Mouse (Mus musculus): ENCODE measurements around the gene Tbx21.

Tbx21 gene

DNA sequence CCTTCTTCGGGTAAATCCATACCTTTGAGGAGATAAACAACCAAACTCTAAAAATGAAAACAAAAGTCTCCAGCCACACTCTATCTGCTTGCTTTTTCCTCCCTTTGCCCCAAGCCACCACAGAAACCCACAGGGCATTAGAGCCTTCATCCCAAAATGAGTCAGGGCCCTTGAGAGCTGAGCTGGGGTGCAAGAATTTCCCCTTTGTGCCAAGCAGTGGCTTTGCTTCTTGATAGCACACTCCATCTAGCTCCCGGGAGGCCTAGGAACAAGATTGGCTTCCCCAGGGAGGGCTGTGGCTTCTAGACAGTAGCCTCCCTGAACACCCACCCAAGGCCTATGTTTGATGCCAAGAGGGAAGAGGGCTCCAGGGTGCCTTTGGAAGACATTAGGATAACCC lies 16.6 kb upstream of the Tbx21 start:
- no peak for DNase-seq (ENCODE audit: low spot score in 2 of 2)

DNA sequence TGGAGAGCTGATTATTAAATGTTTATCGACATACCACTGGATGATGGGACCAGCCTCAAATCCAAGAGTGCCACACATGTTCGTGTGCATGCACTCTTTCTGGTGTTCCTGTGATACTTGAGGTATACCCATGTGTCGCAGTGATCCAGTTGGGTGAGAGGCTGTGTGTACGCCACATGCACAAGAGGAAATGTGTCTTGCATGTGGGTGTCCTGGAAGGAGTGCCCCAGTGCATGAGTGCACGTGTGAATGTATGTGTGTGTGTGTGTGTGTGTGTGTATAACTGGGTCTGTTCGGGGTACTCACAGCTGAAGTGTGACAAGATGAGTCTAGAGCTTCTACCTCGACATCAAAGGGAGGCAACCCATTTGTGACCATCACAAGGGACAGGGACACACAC lies 15.2 kb upstream of the Tbx21 start:
- no peak for DNase-seq (ENCODE audit: low spot score in 2 of 2)

- no peak for DNase-seq (ENCODE audit: low spot score in 2 of 2)
Measured at GRCm38 (mm10) chr11:97128956-97129355, 13.8 kb upstream of the Tbx21 start.

DNA sequence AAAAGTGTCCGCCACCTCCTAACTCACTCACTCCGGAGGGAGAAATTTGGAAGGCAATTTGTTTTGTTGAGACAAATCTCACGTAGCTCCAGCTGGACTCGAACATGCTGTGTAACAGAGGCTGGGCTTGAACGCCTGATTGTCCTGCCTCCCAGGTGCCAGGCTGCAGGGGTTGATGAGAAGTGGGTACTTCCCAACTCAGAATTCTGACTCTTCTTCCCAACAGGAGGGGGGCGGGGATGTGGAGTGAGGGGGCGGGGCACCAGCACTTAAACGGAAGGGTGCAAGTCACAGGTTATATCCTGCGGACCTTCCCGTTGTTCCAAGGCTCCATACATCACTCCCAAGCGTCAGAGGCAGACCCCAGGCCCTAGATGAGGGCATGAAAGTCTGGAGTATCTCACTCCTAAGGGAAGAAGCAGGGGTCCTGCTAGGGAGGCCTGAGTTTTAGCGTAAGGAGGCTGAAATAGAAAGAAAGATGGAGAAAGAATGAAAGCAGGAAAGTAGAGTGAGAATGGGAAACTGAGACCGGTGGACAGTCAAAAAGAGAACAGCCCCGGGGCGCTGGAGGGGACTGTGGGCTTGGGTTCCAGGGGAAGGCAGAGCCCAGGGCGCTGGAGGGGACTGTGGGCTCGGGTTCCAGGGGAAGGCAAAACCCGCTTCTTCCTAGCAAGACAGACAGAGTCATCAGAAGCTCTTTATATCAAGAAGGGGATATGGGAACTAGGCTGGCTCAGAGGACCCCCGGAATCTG lies 12.5 kb upstream of the Tbx21 start:
- no peak for DNase-seq (ENCODE audit: low spot score in 2 of 2)

DNA sequence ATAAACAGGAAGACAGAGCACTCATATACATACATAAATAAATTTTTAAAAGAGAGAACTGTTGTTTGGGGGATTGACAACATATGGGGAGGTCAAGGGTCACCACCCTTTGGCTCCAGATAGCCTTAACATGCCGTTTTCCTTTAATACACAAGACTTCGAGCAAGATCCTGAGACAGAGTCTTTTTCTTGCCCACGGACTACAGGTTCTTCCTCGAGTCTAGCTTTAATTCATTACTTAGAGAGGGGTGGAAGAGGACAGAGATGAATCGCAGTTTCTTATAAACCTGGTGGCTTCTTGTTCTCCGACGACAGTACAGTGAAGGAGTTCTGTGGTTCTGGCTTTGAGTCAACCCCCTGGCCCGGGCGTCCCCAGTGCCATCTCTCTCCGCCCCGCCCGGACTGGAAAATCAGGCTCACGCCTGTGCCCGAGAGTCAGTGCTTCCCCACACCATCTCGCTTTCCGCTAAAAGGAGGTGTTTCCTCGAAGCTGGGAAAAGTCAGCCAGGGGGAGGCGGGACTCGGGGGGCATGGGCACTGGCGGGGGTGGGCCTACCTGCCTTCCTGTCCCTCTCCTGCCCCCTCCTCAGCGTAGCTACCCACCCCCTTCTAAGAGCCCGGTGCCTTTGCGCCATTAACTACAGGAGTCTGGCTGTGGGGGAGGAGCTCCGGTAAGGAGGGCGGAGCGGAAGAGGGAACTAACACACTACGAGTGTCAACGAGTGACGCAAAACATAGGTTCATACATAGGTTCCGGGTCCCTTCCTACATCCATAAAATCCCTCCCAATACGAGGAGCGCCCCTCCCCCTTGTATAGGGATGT lies 11.7 kb upstream of the Tbx21 start:
- no peak for DNase-seq (ENCODE audit: low spot score in 2 of 2)

DNA sequence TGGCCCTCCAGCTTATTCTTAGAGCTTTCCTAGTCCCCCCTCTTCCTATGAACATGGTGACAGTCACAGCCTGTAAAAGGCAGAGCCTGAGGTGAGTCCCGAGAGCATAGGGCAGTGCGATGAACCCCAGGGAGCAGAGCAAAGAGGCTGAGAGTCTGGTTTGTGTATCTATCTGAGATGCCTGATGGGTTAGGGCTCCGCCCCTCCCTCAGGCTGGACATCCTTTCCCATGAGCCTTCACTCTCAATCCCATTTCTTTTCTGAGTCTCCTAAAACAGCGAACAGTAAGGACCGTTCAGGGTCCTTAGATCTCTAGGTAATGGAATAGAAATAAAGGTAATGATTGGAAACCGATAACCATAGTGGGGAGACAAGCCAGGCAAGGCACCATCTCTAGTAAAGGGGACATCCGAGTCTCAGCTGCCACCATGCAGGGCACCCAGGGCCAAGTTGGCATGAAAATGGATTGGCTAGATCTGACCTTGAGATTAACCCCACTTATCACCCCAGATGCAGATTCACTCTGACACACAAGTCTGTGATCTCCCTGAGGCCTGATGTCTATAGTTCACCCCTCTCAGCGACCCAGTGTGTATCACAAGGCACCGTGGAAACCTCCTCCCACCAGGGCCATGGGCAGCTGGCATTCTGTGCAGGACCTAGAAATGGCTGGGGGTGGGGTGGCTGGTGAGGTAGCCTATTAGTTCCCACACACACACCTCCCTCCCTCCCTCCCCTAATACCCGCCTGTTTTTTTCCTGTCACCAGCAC lies 9.3 kb upstream of the Tbx21 start:
- DNase-seq (ENCODE audit: low spot score in 2 of 2), result no peak

- DNase-seq (ENCODE audit: low spot score in 2 of 2), result no peak
Measured at GRCm38 (mm10) chr11:97123282-97123890, 8.3 kb upstream of the Tbx21 start.

DNA sequence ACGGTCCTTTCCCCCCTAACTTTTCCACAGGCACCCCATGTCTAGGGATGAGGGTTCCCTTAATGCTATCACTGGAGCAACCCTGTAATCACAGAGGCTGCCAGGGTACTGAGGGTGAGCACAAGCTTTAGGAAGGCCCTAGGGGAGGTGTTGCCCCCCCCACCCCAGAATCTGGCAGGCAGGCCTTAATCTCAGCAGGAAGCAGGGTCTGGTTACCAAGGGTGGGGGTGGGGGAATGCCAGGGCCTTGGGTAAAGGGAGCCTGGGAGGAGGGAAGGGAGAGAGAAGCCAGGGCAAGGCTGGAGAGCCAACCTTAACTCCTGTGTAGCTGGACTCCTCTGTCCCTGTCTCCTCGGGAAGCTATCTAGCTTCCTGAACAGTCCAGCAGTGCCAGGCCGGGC lies 5.5 kb upstream of the Tbx21 start:
- no peak for DNase-seq (ENCODE audit: low spot score in 2 of 2)

DNA sequence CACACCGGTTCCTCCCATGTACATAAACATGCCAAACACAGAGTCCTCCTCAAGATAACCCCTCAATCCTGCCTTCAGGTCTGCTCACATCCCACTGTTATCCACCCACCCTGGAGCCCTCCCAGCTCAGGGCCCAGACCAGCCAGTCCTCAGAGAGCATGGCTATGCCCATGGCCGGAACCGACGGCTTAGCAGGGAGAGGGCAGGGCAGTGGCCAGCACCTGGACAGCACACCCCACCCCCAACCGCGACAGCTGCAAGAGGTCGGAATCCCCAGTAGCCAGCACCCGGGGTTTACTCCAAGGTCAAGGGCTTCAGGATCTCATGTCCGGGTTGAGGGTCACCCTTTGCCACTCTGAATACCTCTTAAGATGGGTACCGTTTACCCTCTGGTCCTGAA lies 5.1 kb upstream of the Tbx21 start:
- DNase-seq (ENCODE audit: low spot score in 2 of 2), result no peak

GRCm38 (mm10) chr11:97115797-97116196 lies 666 bp upstream of the Tbx21 start:
- DNase-seq (ENCODE audit: low spot score in 2 of 2), result no peak

DNA sequence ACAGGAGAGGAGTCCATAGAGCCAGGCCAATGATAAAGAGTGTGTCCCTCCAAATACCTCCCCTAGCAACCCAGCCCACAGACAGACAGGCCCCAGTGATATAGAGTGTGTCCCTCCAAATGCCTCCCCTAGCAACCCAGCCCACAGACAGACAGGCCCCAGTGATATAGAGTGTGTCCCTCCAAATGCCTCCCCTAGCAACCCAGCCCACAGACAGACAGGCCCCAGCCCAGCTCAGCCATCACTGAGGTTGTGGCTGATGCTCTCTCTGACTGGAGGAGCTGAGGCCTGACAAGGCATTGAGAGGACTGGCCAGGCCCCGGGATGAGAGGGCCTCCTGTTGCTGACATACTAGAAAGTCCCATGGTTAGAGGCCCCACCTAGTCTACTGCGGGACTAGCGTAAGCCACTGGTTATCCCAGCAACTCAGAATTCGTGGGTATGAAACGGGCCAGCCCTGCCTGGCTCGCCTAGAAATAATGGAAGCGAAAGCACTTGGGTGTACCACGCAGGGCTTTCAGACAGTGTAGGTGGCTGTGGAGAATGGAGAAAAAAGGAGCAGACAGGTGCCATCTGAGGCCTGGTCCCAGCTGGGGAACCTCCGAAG lies 2.5 kb downstream of the Tbx21 start:
- DNase-seq (ENCODE audit: low spot score in 2 of 2), result no peak

DNA sequence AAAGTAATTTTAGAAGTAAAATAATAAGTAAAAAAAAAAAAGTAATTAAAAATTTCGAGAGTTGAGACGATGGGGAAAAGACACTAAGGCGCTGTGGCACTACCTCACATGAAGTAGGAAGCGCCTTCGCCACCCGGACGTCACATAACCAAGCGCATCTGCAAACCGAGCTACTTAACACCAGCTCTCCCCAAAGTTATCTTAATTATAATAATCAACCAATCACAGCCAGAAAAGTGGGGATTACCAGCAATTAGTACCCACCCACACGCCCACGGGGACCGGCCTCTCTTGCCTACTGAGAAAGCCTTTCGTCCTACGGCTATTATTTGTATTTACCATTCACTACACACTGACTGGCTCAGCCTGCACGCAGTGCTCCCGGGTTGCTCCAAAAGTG lies 6.2 kb downstream of the Tbx21 start:
- no peak for DNase-seq (ENCODE audit: low spot score in 2 of 2)

DNA sequence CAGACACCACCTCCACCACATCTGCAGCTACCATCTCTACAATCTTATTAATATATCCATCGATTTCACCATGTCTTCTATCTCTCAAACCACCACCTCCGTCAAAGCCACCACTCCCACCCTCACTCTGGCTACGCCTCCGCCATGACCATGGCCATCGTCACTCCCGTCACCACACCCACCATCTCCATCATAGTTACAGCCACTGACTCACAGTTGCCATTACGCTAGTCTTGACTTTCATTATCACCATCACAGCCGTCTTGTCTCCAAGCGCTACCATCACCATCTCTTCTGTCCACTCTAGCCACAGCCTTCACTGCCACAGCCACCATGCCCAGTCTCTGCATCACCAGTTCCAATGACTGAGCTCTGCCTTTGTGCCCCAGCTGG lies 11.0 kb downstream of the Tbx21 start:
- DNase-seq (ENCODE audit: low spot score in 2 of 2), result no peak

GRCm38 (mm10) chr11:97103163-97104090 lies 11.7 kb downstream of the Tbx21 start:
- DNase-seq (ENCODE audit: low spot score in 2 of 2), result no peak

GRCm38 (mm10) chr11:97101722-97102121 lies 13.4 kb downstream of the Tbx21 start:
- DNase-seq (ENCODE audit: low spot score in 2 of 2), result no peak

- no peak for DNase-seq (ENCODE audit: low spot score in 2 of 2)
Measured at GRCm38 (mm10) chr11:97098791-97099190, 16.3 kb downstream of the Tbx21 start.

DNA sequence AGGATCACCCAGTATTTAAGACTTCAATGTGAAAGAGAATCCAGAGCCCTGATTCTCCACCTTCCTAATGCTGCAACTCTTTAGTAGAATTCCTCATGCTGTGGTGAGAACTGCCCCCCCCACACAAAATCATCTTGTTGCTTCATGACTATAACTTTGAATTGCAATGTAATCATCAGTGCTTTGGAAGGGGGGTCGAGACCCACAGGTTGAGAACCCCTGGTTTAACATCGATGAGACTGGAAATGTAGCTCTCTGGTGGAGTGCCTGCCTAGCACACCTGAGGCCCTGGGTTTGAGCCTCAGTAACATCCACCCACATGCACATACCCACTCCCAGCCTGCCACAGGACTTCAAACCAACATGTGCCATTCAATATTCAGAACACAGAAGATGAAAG lies 20.5 kb downstream of the Tbx21 start:
- no peak for DNase-seq (ENCODE audit: low spot score in 2 of 2)

DNA sequence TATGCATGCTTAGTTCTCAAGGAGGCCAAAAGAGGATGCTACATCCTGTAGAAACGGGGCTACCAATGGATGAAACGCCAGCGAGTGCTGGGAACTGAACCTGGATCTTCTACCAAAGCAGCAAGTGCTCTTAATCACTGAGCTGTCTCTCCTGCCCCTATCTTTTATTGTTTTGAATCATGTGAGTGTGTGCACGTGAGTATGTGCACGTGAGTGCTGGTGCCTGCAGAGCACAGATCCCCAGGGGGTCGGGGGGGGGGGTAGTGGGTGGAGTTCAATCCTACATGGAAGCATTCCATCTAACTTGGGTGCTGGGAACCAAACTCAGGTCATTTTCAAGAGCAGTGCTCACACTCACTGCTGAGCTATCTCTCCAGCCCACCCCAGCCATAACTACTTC lies 28.8 kb downstream of the Tbx21 start:
- no peak for DNase-seq (ENCODE audit: low spot score in 2 of 2)

DNA sequence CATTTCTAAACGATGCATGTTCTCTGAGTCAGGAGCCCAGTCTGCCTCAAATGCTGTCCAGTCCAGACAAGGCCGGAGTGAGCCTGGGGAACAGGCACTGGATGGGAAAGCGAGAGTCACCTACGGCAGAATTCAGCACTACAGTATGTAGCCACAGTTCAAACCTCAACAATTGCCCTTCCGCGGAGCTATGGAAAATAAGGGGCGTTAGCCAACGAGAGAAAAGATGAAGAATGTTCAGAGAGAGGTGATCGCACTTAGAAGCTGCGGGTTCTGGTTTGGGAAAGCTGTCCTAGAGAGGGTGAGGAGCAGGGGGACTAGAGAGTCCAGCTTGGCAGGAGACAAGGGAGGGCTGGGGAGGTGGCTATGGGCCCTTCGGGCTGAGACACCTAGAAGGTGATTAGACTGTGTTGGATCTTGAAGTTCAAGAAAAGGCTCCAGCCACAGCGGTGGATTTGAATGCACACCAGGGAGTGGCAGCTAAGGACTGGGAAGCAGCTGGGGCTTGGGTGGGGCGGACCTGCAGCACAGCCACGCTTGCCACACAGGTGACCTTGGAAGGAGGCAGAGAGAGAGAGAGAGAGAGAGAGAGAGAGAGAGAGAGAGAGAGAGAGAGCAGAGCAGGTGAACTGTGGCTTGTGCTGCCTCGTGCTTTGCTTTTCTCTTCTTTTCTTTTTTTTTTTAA lies 30.2 kb downstream of the Tbx21 start:
- DNase-seq (ENCODE audit: low spot score in 2 of 2), result no peak
